Mouse (Mus musculus) testis, adult 2 months (tissue): ENCODE results near the gene Hist2h2ab.

ENCODE experiments used
- CTCF ChIP-seq: fragments of 200-500 bp; IDR thresholded peaks from 2 replicates; pipeline ENCODE4 v1.5.1; 2012; ENCODE audit warnings: low read depth, mild to moderate bottlenecking, inconsistent platforms, low read length, moderate library complexity; ENCODE audit not compliant: control insufficient read depth, insufficient read depth, insufficient replicate concordance
- POLR2A ChIP-seq: fragments of 200-500 bp; IDR thresholded peaks from 2 replicates; pipeline ENCODE4 v1.6.1; 2012; ENCODE audit warnings: low read depth, mild to moderate bottlenecking, inconsistent platforms, low read length, moderate library complexity; ENCODE audit not compliant: control insufficient read depth

DNA sequence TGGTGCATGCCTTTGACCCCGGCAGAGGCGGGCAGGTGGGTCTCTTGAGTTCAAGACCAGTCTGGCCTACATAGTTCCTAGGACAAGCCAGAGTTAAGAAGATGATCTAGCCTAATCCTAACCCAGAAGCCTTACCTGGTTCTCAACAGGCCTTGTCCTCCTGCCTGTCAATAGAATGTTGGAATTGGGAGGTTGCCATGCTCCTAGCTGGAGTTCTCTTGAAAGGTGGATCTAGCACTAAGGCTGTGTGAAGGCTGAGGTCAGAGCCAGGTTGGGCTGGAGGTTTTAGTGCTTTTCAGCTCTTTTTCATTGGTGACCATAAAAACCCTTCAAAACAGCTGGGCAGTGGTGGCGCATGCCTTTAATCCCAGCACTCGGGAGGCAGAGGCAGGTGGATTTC, 41.2 kb upstream of the Hist2h2ab start:
- TF ChIP-seq POLR2A (no peak), CTCF (no peak)
